Mouse (Mus musculus) lung, adult 2 months (tissue): ENCODE measurements at regions not wholly inside any gene's neighbourhood (a gene's known extent, or its start where the extent isn't known, plus 50 kb on each side); places are given as distances from the start of the nearest gene placed in this dataset.

Source experiments
- DNase-seq: peaks from one replicate; pipeline ENCODE4 v3.0.0; 2022
- H3K4me1 ChIP-seq: fragments of 200-500 bp; 2 replicates; pipeline ENCODE4 v1.6.1; 2011; ENCODE audit warnings: low read length; ENCODE audit not compliant: control insufficient read depth, insufficient read depth
- H3K4me3 ChIP-seq: fragments of 200-500 bp; replicated peaks from 2 replicates; pipeline ENCODE3; 2011; ENCODE audit warnings: low read depth, mild to moderate bottlenecking, control low read depth, low read length; ENCODE audit errors: extremely low read depth
- CTCF ChIP-seq: fragments of 200-500 bp; IDR thresholded peaks from 2 replicates; pipeline ENCODE4 v1.5.1; 2011; ENCODE audit warnings: mild to moderate bottlenecking, low read length, control low read depth; ENCODE audit not compliant: insufficient read depth
- POLR2A ChIP-seq: fragments of 200-500 bp; IDR thresholded peaks from 2 replicates; pipeline ENCODE4 v1.6.1; 2011; ENCODE audit warnings: low read depth, mild to moderate bottlenecking, control low read depth, low read length, borderline replicate concordance; ENCODE audit errors: extremely low read depth
- WGBS: fragments of 180-500 bp; shearing (Covaris S2); methylation state at CpG from one replicate; pipeline ENCODE4 v1.1.7; 2018; 5-methylcytosine and 5-hydroxymethylcytosine counted together

GRCm38 (mm10) chr11:51911481-51911880 lies 54.0 kb upstream of the Jade2 start:
- peaks cover 7% of the 10 kb centered on the region; the same call in 1 of the 2 replicates for H3K4me1 ChIP-seq
- WGBS = 39% methylated on average over 3 of the region's 3 CpGs
- no peak overlapping the region for H3K4me3 ChIP-seq
- TF ChIP-seq POLR2A (no peak), CTCF (no peak)
- DNase-seq = no peak

DNA sequence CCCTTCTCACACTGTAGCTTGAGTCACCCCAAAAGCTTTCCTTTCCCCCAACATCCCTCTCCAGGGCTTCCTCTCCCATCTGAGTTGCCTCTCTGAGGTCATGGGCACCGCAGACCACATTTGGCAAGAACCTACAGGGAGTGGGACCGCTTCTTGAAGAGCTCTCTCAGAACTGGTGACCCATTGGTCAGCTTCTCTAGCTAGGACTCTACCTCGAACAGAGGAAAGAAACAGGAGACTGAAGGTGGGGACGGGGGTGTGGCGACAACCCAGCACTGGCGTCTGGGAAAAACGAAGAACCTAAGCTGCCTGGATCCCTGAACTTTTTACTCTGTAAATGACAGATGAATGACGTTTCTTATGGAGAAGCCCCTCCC lies 51.8 kb upstream of the Cdkn2aipnl start:
- H3K4me1 ChIP-seq = peaks cover 12% of the 10 kb centered on the region
- TF ChIP-seq POLR2A = no peak; the same call in 1 of the 2 replicates
- no peak for TF ChIP-seq CTCF
- DNase-seq = no peak
- no peak overlapping the region for H3K4me3 ChIP-seq
- WGBS = 7% methylated on average over 8 of the region's 8 CpGs

DNA sequence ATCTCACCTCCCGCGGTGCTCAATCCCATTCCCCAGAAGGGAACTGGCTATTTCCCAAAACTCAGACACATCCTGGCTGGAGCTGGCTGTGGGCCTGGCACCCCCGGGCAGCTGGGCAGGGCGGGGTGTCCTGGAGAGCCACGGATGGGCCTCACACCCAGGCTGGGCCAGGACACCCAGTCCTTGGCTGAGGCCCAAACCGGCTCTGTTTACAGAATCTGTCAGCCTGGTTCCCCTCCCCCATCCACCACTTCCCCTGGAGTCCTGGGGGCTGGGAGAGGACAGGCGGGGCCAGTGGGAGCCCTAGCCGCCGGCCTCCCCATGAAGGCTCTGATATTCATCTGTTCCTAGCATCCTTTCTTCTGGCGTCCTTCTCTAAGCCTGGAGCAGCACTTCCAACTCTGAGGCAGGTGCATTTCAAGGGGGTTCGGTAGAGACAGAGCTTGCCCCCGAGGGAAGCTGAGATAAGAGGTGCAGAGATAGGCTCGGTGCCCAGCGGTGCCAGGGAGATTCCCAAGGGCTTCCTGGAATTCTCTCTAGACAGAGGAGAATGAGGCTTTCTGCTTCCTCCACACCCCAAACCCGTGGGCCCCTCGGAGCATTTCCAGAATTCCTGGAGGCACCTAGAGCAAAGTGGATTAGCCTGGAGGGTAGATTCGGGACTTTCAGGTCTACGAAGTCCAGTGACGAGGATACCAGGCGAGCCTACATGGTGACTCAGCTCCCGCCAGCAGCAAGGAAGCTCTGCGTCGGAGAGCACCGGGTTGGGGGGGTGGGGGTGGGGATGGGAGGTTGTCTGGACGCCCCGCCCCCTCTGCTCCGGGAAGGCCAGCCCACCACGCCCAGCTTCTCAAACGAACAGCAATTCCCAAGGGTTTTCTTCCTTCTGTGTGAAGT lies 51.2 kb upstream of the Cdkn2aipnl start:
- DNase-seq = peak; percentile 96
- Histone ChIP-seq H3K4me1 (peaks cover 12% of the 10 kb centered on the region), H3K4me3 (peak overlapping the region; percentile 60)
- WGBS = 2% methylated on average over 29 of the region's 29 CpGs
- TF ChIP-seq POLR2A (peak; percentile 77; the same call in 1 of the 2 replicates), CTCF (no peak)
